Mouse (Mus musculus) spleen, adult 12 weeks (tissue): ENCODE measurements around the gene Cks2.
"Not testable (repeated sequence)": the region's sequence is repeated elsewhere in the genome, so short reads cannot be mapped to it uniquely, and the experiment has no call there.

ENCODE experiments used
- DNase-seq: peaks from one replicate; pipeline ENCODE4 v3.0.0; 2022; ENCODE audit warnings: low spot score

Cks2 gene

GRCm38 (mm10) chr13:51638958-51639357 is 6.1 kb upstream of the Cks2 start:
- no peak for DNase-seq

GRCm38 (mm10) chr13:51641424-51641823 is 3.6 kb upstream of the Cks2 start:
- no peak for DNase-seq

- no peak for DNase-seq
These were observed 2.8 kb upstream of the Cks2 start for GRCm38 (mm10) chr13:51642171-51642778.

- DNase-seq: no peak
These were observed 856 bp upstream of the Cks2 start for GRCm38 (mm10) chr13:51643924-51644828.

- DNase-seq: no peak
These were observed 840 bp downstream of the Cks2 start for GRCm38 (mm10) chr13:51645872-51646271.

GRCm38 (mm10) chr13:51646362-51647027 is 1.5 kb downstream of the Cks2 start:
- no peak for DNase-seq

DNA sequence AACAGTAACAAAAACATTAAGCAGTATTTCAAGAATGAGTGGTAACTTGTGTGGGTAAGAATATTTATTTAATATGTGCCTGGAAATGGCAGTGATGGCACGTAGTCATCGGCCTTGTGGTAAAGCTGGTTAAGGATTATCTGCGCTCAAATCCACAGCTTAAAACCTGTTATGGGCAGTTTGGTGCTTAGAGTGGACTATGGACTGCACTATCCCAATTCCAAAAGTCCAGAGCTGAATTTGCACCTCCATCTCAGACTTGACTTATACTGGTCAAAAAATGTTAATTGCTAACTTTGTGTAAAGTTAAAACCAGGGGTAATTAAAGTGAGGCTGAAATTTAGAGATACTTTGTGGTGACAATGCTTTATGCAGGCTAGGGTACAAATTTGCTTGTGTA is 2.7 kb downstream of the Cks2 start:
- DNase-seq: no peak

- peak; percentile 35 for DNase-seq
These were observed 3.2 kb downstream of the Cks2 start for GRCm38 (mm10) chr13:51648237-51648636.

DNA sequence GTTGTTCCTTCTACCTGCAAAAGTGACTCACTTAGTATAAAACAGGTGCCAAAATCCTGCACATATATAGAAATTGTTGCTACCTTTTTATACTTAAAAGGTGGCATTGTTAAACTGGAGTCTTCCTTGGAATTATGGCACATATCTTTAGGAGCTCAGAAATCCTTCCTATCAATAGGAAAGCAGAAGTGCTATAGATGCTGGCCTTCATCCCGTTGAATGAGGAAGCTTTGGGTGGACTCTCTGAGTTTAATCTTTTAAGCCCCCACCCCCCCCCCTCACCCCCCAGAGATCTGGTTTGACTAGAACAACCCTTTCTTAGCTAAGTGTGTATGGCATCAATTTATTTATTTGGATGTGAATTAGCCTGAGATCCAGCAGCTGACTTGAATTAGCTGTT is 4.7 kb downstream of the Cks2 start:
- DNase-seq: no peak

- peak; percentile 92 for DNase-seq
These were observed 6.5 kb downstream of the Cks2 start, which contains the start of gene Secisbp2 for GRCm38 (mm10) chr13:51651408-51652064. Gene Secisbp2 (plus strand): TSS chr13:51651697.

DNA sequence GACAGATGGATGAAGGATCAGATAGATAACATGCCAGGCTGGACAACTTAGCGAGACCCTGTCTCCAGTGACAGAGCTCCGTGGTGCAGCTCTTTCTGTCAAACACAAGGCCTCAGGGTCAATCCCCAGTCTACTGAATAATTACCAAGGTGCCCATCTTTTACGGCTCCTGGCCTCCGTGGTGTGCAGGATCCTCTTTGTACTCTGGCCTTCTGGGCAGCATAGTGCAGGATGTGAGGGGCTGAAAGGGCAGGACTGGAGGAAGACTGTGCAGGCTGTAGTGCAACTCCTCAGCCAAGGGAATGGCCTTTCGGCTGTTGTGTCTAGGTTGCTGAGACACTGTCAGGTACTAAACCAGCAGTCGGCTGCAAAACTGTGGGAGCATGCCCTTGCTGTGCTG is 8.1 kb downstream of the Cks2 start:
- DNase-seq: no peak

- no peak for DNase-seq
These were observed 8.9 kb downstream of the Cks2 start for GRCm38 (mm10) chr13:51653961-51654360.

- no peak for DNase-seq
These were observed 11.6 kb downstream of the Cks2 start for GRCm38 (mm10) chr13:51656516-51657235.

DNA sequence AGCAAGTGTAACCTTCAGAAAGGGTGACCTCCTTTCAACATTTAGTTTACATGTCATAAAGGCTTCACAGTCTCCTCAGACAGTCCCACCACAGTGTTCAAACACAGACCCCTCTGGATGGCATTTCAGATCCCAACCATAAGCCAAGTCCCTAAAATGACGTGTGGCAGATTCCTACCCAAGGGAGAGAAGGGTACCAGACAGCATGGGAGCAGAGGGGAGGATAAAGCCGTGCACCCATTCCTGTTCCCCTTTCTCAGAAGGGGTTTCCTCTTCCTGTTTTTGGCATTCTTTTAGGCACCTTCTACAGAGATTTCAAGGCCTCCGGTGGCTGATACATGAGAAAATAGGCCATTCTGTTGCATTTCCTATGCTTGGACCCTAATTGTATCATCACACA is 13.1 kb downstream of the Cks2 start:
- DNase-seq: no peak

GRCm38 (mm10) chr13:51659573-51659972 is 14.5 kb downstream of the Cks2 start:
- no peak for DNase-seq

- DNase-seq: no peak
These were observed 18.5 kb downstream of the Cks2 start for GRCm38 (mm10) chr13:51663561-51663960.

DNA sequence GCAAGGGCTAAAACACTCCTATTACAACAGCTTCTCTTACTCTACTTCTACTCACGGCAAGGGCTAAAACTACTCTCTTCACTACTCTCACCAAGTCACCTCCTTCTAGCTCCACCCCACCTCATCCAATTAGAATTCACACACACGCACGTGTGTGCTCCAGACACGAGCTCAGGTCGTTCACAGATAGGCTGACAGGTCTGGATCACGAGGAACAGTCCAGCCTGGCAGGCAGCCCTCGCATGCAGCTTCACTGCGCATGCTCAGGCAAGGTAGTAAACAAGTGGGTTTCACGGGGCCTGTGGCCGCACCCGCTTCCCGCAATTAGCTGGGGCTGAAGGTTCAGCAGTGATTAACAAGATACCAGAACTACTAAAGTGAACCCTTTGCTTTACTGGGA is 23.2 kb downstream of the Cks2 start:
- not testable (repeated sequence) for DNase-seq

GRCm38 (mm10) chr13:51676641-51677040 is 31.6 kb downstream of the Cks2 start:
- DNase-seq: no peak

- DNase-seq: no peak
These were observed 32.0 kb downstream of the Cks2 start for GRCm38 (mm10) chr13:51677041-51677440.

DNA sequence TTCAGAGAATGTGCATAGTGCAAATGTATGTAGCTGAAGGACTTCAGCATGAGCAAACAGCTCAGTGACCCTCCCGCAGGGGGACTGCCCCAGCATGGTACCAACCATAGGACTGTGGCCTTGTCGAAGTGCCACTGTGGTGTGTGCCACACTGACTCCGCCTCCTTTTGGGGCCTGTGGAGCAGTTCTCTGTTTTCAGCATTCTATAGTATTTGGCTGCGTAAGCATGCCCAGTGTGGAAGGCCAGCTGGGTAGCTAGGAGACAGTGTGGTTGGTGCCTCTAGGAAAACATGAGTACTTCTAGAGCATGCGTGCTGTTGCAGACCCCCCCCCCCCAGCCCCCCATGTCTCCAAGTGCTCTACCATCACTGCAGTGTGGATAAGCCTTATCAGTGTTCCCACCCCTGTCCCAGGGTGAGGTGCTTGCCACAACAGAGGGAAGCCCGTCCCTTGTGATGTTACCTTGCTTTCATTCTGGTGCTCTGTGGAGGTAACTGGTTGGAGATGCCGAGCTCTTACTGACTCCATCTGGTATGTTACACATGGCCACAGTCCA is 32.7 kb downstream of the Cks2 start:
- no peak for DNase-seq

DNA sequence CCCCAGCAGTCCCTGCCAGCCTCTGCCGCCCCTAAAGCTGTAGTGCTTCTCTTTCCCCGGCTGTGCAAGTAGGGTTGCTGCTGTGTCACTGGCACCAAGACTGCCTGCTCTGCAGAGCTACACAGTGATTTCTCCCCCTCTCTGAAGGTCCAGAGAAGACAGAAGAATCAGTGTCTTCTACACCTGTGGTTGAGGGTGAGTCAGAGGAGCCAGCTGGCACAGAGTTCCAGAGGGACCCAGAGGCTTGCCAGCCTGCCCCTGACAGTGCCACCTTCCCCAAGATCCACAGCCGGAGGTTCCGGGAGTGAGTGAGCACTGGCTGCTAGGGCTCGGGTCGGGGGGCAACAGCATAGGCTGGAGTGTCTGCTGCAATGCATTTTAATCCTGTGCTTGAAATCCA is 33.7 kb downstream of the Cks2 start:
- no peak for DNase-seq
